Mouse (Mus musculus): ENCODE measurements at regions not wholly inside any gene's neighbourhood (a gene's known extent, or its start where the extent isn't known, plus 50 kb on each side); places are given as distances from the start of the nearest gene placed in this dataset.

GRCm38 (mm10) chr2:57425439-57425838 lies 188.0 kb downstream of the Gpd2 start:
- no peak for TF ChIP-seq CTCF (IDR thresholded peaks at IDR 0.05; ENCODE audit: insufficient read depth, low read depth, low read length)
- TF ChIP-seq POLR2A (IDR thresholded peaks at IDR 0.05; ENCODE audit: insufficient read depth, low read depth, low read length) = no peak
